Mouse (Mus musculus): Measurements from ENCODE around the gene Eid1. TPM values are rescaled to one million over a fixed set of nuclear protein-coding genes. Genes with fewer than 3 reads are reported as not detected.
A peak's percentile ranks its signal among the peaks of the same experiment; 100 is the strongest.

The Eid1 gene
- polyA plus RNA-seq, 1 experiment from 2014 or later, result 91.4 TPM

- Histone ChIP-seq H3K27ac (ENCODE audit: low read length) (no peak overlapping the region), H3K9me3 (ENCODE audit: low read length) (no peaks in the 10 kb centered on the region), H3K9ac (replicated peaks; ENCODE audit: low read depth) (no peak overlapping the region), H3K4me2 (replicated peaks; ENCODE audit: low read depth, low read length) (no peak overlapping the region), H3K27me3 (replicated peaks; ENCODE audit: insufficient read depth, low read length) (no peaks in the 10 kb centered on the region), H3K36me3 (ENCODE audit: insufficient read depth, low read length) (no peaks in the 10 kb centered on the region), H3K4me3 (ENCODE audit: low read depth, low read length) (no peak overlapping the region), H3K4me1 (ENCODE audit: insufficient read depth, low read depth, low read length) (0 out of 2 replicates have a peak, but pooled peaks cover 4% of the 10 kb centered on the region)
- TF ChIP-seq EP300 (IDR thresholded peaks at IDR 0.05), result no peak
- no peak for TF ChIP-seq CTCF (IDR thresholded peaks at IDR 0.05)
- DNase-seq (ENCODE audit: low spot score), result no peak
- no peak for ATAC-seq
- WGBS, result 68% methylated on average over 7 of the region's 7 CpGs
These were observed 11.0 kb downstream of the Eid1 start for GRCm38 (mm10) chr2:125683895-125684294.

GRCm38 (mm10) chr2:125684559-125685440 is 11.9 kb downstream of the Eid1 start:
- no peak for ATAC-seq
- Histone ChIP-seq H3K36me3 (ENCODE audit: insufficient read depth, low read length) (no peaks in the 10 kb centered on the region), H3K4me1 (ENCODE audit: insufficient read depth, low read depth, low read length) (0 out of 2 replicates have a peak, but pooled peaks cover 4% of the 10 kb centered on the region), H3K9ac (replicated peaks; ENCODE audit: low read depth) (no peak overlapping the region), H3K4me2 (replicated peaks; ENCODE audit: low read depth, low read length) (0 out of 2 replicates have a peak overlapping the region, but pooled peaks have one; percentile 11), H3K4me3 (ENCODE audit: low read depth, low read length) (no peak overlapping the region), H3K9me3 (ENCODE audit: low read length) (no peaks in the 10 kb centered on the region), H3K27me3 (replicated peaks; ENCODE audit: insufficient read depth, low read length) (no peaks in the 10 kb centered on the region), H3K27ac (ENCODE audit: low read length) (no peak overlapping the region)
- no peak for DNase-seq (ENCODE audit: low spot score)
- WGBS, result 45% methylated on average over 10 of the region's 10 CpGs
- TF ChIP-seq CTCF (IDR thresholded peaks at IDR 0.05) (no peak), EP300 (IDR thresholded peaks at IDR 0.05) (no peak)

- DNase-seq (ENCODE audit: low spot score), result no peak
- Histone ChIP-seq H3K9ac (replicated peaks; ENCODE audit: low read depth) (no peak overlapping the region), H3K36me3 (ENCODE audit: insufficient read depth, low read length) (no peaks in the 10 kb centered on the region), H3K4me1 (ENCODE audit: insufficient read depth, low read depth, low read length) (0 out of 2 replicates have a peak, but pooled peaks cover 4% of the 10 kb centered on the region), H3K9me3 (ENCODE audit: low read length) (no peaks in the 10 kb centered on the region), H3K27me3 (replicated peaks; ENCODE audit: insufficient read depth, low read length) (no peaks in the 10 kb centered on the region), H3K4me3 (ENCODE audit: low read depth, low read length) (no peak overlapping the region), H3K4me2 (replicated peaks; ENCODE audit: low read depth, low read length) (no peak overlapping the region), H3K27ac (ENCODE audit: low read length) (no peak overlapping the region)
- ATAC-seq, result no peak
- no peak for TF ChIP-seq EP300 (IDR thresholded peaks at IDR 0.05)
- TF ChIP-seq CTCF (IDR thresholded peaks at IDR 0.05), result no peak
- 54% methylated on average over 9 of the region's 9 CpGs for WGBS
These were observed 12.7 kb downstream of the Eid1 start for GRCm38 (mm10) chr2:125685441-125686150.

- Histone ChIP-seq H3K4me2 (replicated peaks; ENCODE audit: low read depth, low read length) (no peak overlapping the region), H3K4me3 (ENCODE audit: low read depth, low read length) (no peak overlapping the region), H3K27me3 (replicated peaks; ENCODE audit: insufficient read depth, low read length) (no peaks in the 10 kb centered on the region), H3K36me3 (ENCODE audit: insufficient read depth, low read length) (no peaks in the 10 kb centered on the region), H3K27ac (ENCODE audit: low read length) (no peak overlapping the region), H3K9ac (replicated peaks; ENCODE audit: low read depth) (no peak overlapping the region), H3K4me1 (ENCODE audit: insufficient read depth, low read depth, low read length) (no peaks in the 10 kb centered on the region), H3K9me3 (ENCODE audit: low read length) (no peaks in the 10 kb centered on the region)
- WGBS, result 49% methylated on average over 2 of the region's 2 CpGs
- DNase-seq (ENCODE audit: low spot score) (no peak), ATAC-seq (no peak)
- TF ChIP-seq EP300 (IDR thresholded peaks at IDR 0.05) (no peak), CTCF (IDR thresholded peaks at IDR 0.05) (no peak)
These were observed 19.1 kb downstream of the Eid1 start for GRCm38 (mm10) chr2:125692010-125692409.

- Histone ChIP-seq H3K36me3 (ENCODE audit: insufficient read depth, low read length) (no peaks in the 10 kb centered on the region), H3K9me3 (ENCODE audit: low read length) (no peaks in the 10 kb centered on the region), H3K4me1 (ENCODE audit: insufficient read depth, low read depth, low read length) (no peaks in the 10 kb centered on the region), H3K4me3 (ENCODE audit: low read depth, low read length) (no peak overlapping the region), H3K27me3 (replicated peaks; ENCODE audit: insufficient read depth, low read length) (no peaks in the 10 kb centered on the region), H3K27ac (ENCODE audit: low read length) (no peak overlapping the region), H3K9ac (replicated peaks; ENCODE audit: low read depth) (no peak overlapping the region), H3K4me2 (replicated peaks; ENCODE audit: low read depth, low read length) (no peak overlapping the region)
- DNase-seq (ENCODE audit: low spot score) (no peak), ATAC-seq (no peak)
- WGBS, result 63% methylated on average over 2 of the region's 2 CpGs
- TF ChIP-seq EP300 (IDR thresholded peaks at IDR 0.05) (no peak), CTCF (IDR thresholded peaks at IDR 0.05) (no peak)
These were observed 21.9 kb downstream of the Eid1 start for GRCm38 (mm10) chr2:125694798-125695197.

- 41% methylated on average over 2 of the region's 2 CpGs for WGBS
- no peaks in the 10 kb centered on the region for H3K4me1 ChIP-seq (ENCODE audit: insufficient read depth, low read depth, low read length)
- H3K27ac ChIP-seq (ENCODE audit: low read length), result 0 out of 2 replicates have a peak overlapping the region, but pooled peaks have one; percentile 1
- no peaks in the 10 kb centered on the region for H3K36me3 ChIP-seq (ENCODE audit: insufficient read depth, low read length)
- TF ChIP-seq EP300 (IDR thresholded peaks at IDR 0.05) (no peak), CTCF (IDR thresholded peaks at IDR 0.05) (no peak)
- H3K9ac ChIP-seq (replicated peaks; ENCODE audit: low read depth), result no peak overlapping the region
- H3K27me3 ChIP-seq (replicated peaks; ENCODE audit: insufficient read depth, low read length), result no peaks in the 10 kb centered on the region
- H3K9me3 ChIP-seq (ENCODE audit: low read length), result no peaks in the 10 kb centered on the region
- peak; percentile 61 for DNase-seq (ENCODE audit: low spot score)
- ATAC-seq, result peak; percentile 73
- H3K4me2 ChIP-seq (replicated peaks; ENCODE audit: low read depth, low read length), result no peak overlapping the region
- H3K4me3 ChIP-seq (ENCODE audit: low read depth, low read length), result no peak overlapping the region
These were observed 23.3 kb downstream of the Eid1 start for GRCm38 (mm10) chr2:125696219-125696618.

All from lung, postnatal 0 days (tissue).